Mouse (Mus musculus) left cerebral cortex, adult 2 months (tissue): Measurements from ENCODE around the gene Gm10153. TPM values are rescaled to one million over a fixed set of nuclear protein-coding genes. Genes with fewer than 3 reads are reported as not detected.
"Not testable (repeated sequence)": the region's sequence is repeated elsewhere in the genome, so short reads cannot be mapped to it uniquely, and the experiment has no call there.

Experiments
- DNase-seq, 2 experiments: peaks; one replicate each; pipeline ENCODE4 v3.0.0; 2021 to 2022; ENCODE audit warnings: low spot score in 2 of 2, mixed read lengths in 1 of 2; ENCODE audit errors: extremely low spot score in 1 of 2
- H3K27ac ChIP-seq: fragments of 200-600 bp; 2 replicates; pipeline ENCODE4 v1.8.1; 2022
- H3K4me3 ChIP-seq: fragments of 200-600 bp; 2 replicates; pipeline ENCODE4 v1.8.1; 2022
- CTCF ChIP-seq: fragments of 200-600 bp; IDR thresholded peaks from 2 replicates; pipeline ENCODE4 v1.8.1; 2022; ENCODE audit warnings: antibody characterized with exemption, mild to moderate bottlenecking, moderate library complexity
- intact Hi-C: fragments of 180-260 bp; cut with DNase I; formaldehyde crosslinking; loops from one replicate; pipeline ENCODE4 v1.15.1; 2025
- long read RNA-seq, 2 experiments: library from polyadenylated mRNA; stranded (forward); transcript quantifications; one replicate each; pipeline ENCODE4 v2.0.0; 2021; ENCODE audit warnings: borderline mapping rate in 2 of 2
- total RNA-seq, 2 experiments: library from RNA; stranded (reverse); gene quantifications; 2 replicates each; pipeline ENCODE4 v1.2.3; 2021

Gene Gm10153
- not detected for total RNA-seq
- long read RNA-seq, experiment 1: 0 reads
- long read RNA-seq, experiment 2: 0 reads

GRCm38 (mm10) chr7:142190289-142190688 is at the start of gene Gm10153:
TSS of gene Gm10153 (minus strand) at chr7:142190389.
- no peak for TF ChIP-seq CTCF
- no peak within 1 kb of the TSS for H3K4me3 ChIP-seq
- no peak within 1 kb of the TSS for H3K27ac ChIP-seq
- intact Hi-C loops: no loop called here
- DNase-seq: no peak

- no peak overlapping the region for H3K27ac ChIP-seq
- H3K4me3 ChIP-seq: no peak overlapping the region
- DNase-seq: no peak
- intact Hi-C loops: no loop called here
- TF ChIP-seq CTCF: no peak
Measured at GRCm38 (mm10) chr7:142231540-142231939, 41.4 kb upstream of the Gm10153 start.

- intact Hi-C loops, H3K27ac ChIP-seq, DNase-seq, H3K4me3 ChIP-seq: not testable (repeated sequence)
Measured at GRCm38 (mm10) chr7:142229871-142230270, 39.7 kb upstream of the Gm10153 start, which contains the start of gene Krtap5-5. TSS of gene Krtap5-5 (minus strand) at chr7:142229971.

- no peak for TF ChIP-seq CTCF
- DNase-seq: no peak
- H3K27ac ChIP-seq: no peak overlapping the region
- intact Hi-C loops: no loop called here
- H3K4me3 ChIP-seq: no peak overlapping the region
Measured at GRCm38 (mm10) chr7:142224518-142224917, 34.3 kb upstream of the Gm10153 start.

GRCm38 (mm10) chr7:142212136-142212535 is 21.9 kb upstream of the Gm10153 start:
- intact Hi-C loops, H3K4me3 ChIP-seq, DNase-seq, H3K27ac ChIP-seq: not testable (repeated sequence)

GRCm38 (mm10) chr7:142211559-142211958 is 21.4 kb upstream of the Gm10153 start, which contains the start of gene Gm7579:
TSS of gene Gm7579 (plus strand) at chr7:142211859.
- Histone ChIP-seq H3K27ac (no peak within 1 kb of the TSS), H3K4me3 (no peak within 1 kb of the TSS)
- TF ChIP-seq CTCF: no peak
- intact Hi-C loops: no loop called here
- DNase-seq: no peak

- H3K4me3 ChIP-seq, H3K27ac ChIP-seq, intact Hi-C loops, DNase-seq: not testable (repeated sequence)
Measured at GRCm38 (mm10) chr7:142206891-142207290, 16.7 kb upstream of the Gm10153 start.

- intact Hi-C loops: no loop called here
- H3K4me3 ChIP-seq: no peak overlapping the region
- H3K27ac ChIP-seq: no peak overlapping the region
- no peak for TF ChIP-seq CTCF
- DNase-seq: no peak
Measured at GRCm38 (mm10) chr7:142205488-142205887, 15.3 kb upstream of the Gm10153 start.

- DNase-seq: no peak
- Histone ChIP-seq H3K4me3 (no peak within 1 kb of the TSS), H3K27ac (no peak within 1 kb of the TSS)
- TF ChIP-seq CTCF: no peak
- intact Hi-C loops: no loop called here
Measured at GRCm38 (mm10) chr7:142201064-142201463, 10.9 kb upstream of the Gm10153 start, which contains the start of gene Krtap5-3. TSS of gene Krtap5-3 (plus strand) at chr7:142201364.

GRCm38 (mm10) chr7:142198748-142199147 is 8.6 kb upstream of the Gm10153 start:
- intact Hi-C loops: no loop called here
- DNase-seq: no peak
- Histone ChIP-seq H3K4me3 (no peak overlapping the region), H3K27ac (no peak overlapping the region)
- no peak for TF ChIP-seq CTCF

GRCm38 (mm10) chr7:142188156-142188555 is 2.0 kb downstream of the Gm10153 start:
- no peak for TF ChIP-seq CTCF
- H3K27ac ChIP-seq: no peak overlapping the region
- intact Hi-C loops: no loop called here
- DNase-seq: no peak
- no peak overlapping the region for H3K4me3 ChIP-seq

GRCm38 (mm10) chr7:142181021-142181420 is 9.2 kb downstream of the Gm10153 start:
- intact Hi-C loops: no loop called here
- Histone ChIP-seq H3K27ac (no peak overlapping the region), H3K4me3 (no peak overlapping the region)
- DNase-seq: no peak
- TF ChIP-seq CTCF: no peak

- no peak for DNase-seq
- intact Hi-C loops: no loop called here
- no peak for TF ChIP-seq CTCF
- no peak overlapping the region for H3K4me3 ChIP-seq
- H3K27ac ChIP-seq: no peak overlapping the region
Measured at GRCm38 (mm10) chr7:142178685-142179084, 11.5 kb downstream of the Gm10153 start.

GRCm38 (mm10) chr7:142175905-142176304 is 14.3 kb downstream of the Gm10153 start, which contains the start of gene Krtap5-2:
TSS of gene Krtap5-2 (minus strand) at chr7:142176005.
- DNase-seq, intact Hi-C loops, H3K27ac ChIP-seq, H3K4me3 ChIP-seq: not testable (repeated sequence)
